Mouse (Mus musculus) heart, postnatal 0 days (tissue): Measurements from ENCODE around the gene Ptprb. TPM values are rescaled to one million over a fixed set of nuclear protein-coding genes. Genes with fewer than 3 reads are reported as not detected.

Source experiments
- ATAC-seq: fragments of 200-750 bp; cut with Nextera tagmentation; 2 replicates; pipeline ENCODE4 v1.8.0; 2017; ENCODE audit warnings: low read depth, moderate number of reproducible peaks, moderate library complexity; ENCODE audit not compliant: insufficient read depth
- DNase-seq: peaks from one replicate; pipeline ENCODE4 v3.0.0-alpha.2; 2016; ENCODE audit warnings: low spot score
- H3K27ac ChIP-seq: fragments of 300-500 bp; sonication (generic); 2 replicates; pipeline ENCODE4 v1.5.1; 2014; ENCODE audit warnings: low read depth, mild to moderate bottlenecking
- H3K27me3 ChIP-seq: fragments of 300-500 bp; sonication (generic); 2 replicates; pipeline ENCODE4 v1.6.1; 2014; ENCODE audit warnings: low read length, mixed read lengths; ENCODE audit not compliant: control insufficient read depth, insufficient read depth
- H3K36me3 ChIP-seq: fragments of 300-500 bp; sonication (generic); replicated peaks from 2 replicates; pipeline ENCODE4 v1.6.1; 2014; ENCODE audit warnings: low read length, mixed read lengths; ENCODE audit not compliant: control insufficient read depth, insufficient read depth
- H3K4me1 ChIP-seq: fragments of 300-500 bp; sonication (generic); 2 replicates; pipeline ENCODE4 v1.6.1; 2014; ENCODE audit warnings: antibody characterized with exemption; ENCODE audit not compliant: control insufficient read depth, insufficient read depth
- H3K4me2 ChIP-seq: fragments of 300-500 bp; sonication (generic); 2 replicates; pipeline ENCODE4 v1.6.1; 2014; ENCODE audit warnings: low read depth, mild to moderate bottlenecking, low read length, moderate library complexity
- H3K4me3 ChIP-seq: fragments of 300-500 bp; sonication (generic); 2 replicates; pipeline ENCODE4 v1.5.1; 2014; ENCODE audit warnings: low read depth, low read length
- H3K9ac ChIP-seq: fragments of 300-500 bp; sonication (generic); replicated peaks from 2 replicates; pipeline ENCODE4 v1.6.1; 2014; ENCODE audit warnings: low read depth, low read length, mixed read lengths
- H3K9me3 ChIP-seq: fragments of 300-500 bp; sonication (generic); replicated peaks from 2 replicates; pipeline ENCODE4 v1.6.1; 2016; ENCODE audit warnings: low read length; ENCODE audit not compliant: control insufficient read depth
- CTCF ChIP-seq: IDR thresholded peaks from 2 replicates; pipeline ENCODE4 v1.5.1; 2016; ENCODE audit warnings: antibody characterized with exemption, control low read depth, low read depth
- EP300 ChIP-seq: IDR thresholded peaks from 2 replicates; pipeline ENCODE4 v1.6.1; 2016; ENCODE audit warnings: antibody characterized with exemption, low read depth
- WGBS: fragments of 180-500 bp; shearing (Covaris S2); extraction: QIAGEN DNeasy Blood & Tissue Kit; methylation state at CpG from one replicate; pipeline ENCODE4 v1.1.7; 2014; 5-methylcytosine and 5-hydroxymethylcytosine counted together
- polyA plus RNA-seq: library from polyadenylated mRNA; unstranded; fragments of >200 nt; fragmentation: Nextera tagmentation; extraction: Ambion mirVana; gene quantifications from 2 replicates; pipeline ENCODE4 v1.2.1, GENCODE M21; 2015
- total RNA-seq: library from RNA; depleted of rRNA; stranded (reverse); fragments of >200 nt; gene quantifications from 2 replicates; pipeline ENCODE4 v1.2.3, GENCODE M21; 2014; ENCODE audit warnings: low replicate concordance

Ptprb gene
- total and polyA plus RNA-seq, 2 experiments from 2014 or later = 6.9 to 22.3 TPM

DNA sequence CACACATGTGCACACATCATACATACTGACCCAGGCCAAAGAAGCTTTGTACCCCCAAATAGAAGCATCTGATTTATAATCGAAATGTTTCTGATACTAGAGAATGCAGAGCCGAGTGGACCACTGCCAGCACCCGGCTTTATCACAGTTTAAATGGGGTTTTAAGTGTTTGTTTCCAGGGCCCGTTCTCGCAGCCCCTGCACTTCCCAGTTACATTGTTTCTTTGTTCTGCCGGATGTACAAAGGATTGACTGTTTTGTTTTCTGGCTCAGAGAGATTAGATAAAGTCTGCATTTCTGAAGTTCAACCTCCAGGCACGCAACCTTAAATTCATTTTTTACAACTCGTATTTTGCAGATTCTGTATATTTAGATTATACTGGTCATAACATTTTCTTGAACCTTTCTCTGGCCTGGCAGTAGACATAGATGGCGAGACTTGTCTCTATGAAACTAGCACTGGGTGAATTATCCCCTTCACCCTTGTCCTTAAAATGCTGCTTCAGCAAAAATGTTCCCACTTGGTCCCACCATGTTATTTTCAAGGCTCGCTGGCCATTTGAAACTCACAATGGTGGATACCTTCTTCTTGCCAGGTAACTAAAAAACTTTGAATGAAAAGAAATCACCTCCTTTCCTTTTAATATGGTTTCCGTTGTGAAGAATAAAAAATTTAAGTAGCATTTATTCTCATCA, 35.3 kb downstream of the Ptprb start:
- no peaks in the 10 kb centered on the region for H3K9me3 ChIP-seq
- H3K4me2 ChIP-seq = peak overlapping the region; percentile 7; the same call in 1 of the 2 replicates
- H3K4me1 ChIP-seq = peaks cover 4% of the 10 kb centered on the region; the same call in 1 of the 2 replicates
- WGBS = 27% methylated on average over 11 of the region's 11 CpGs
- no peak for TF ChIP-seq CTCF
- no peak for TF ChIP-seq EP300
- peak overlapping the region; percentile 58; the same call in 1 of the 2 replicates for H3K27ac ChIP-seq
- ATAC-seq (no peak), DNase-seq (no peak)
- H3K27me3 ChIP-seq = no peaks in the 10 kb centered on the region
- no peak overlapping the region for H3K9ac ChIP-seq
- no peak overlapping the region for H3K4me3 ChIP-seq
- H3K36me3 ChIP-seq = no peaks in the 10 kb centered on the region

DNA sequence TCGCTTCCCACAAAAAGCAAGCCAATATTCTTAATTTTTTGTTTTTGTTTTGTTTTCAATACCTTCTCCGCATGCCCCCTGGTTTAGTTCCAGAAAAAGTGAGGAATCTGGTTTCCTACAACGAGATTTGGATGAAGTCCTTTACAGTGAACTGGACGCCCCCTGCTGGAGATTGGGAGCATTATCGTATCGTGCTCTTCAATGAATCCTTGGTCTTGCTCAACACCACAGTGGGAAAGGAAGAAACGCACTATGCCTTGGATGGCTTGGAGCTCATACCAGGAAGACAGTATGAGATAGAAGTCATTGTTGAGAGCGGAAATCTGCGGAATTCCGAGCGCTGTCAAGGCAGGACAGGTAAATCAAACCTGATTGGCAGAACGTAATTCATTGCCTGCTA, 43.9 kb downstream of the Ptprb start:
- 17% methylated on average over 12 of the region's 12 CpGs for WGBS
- 0 out of 2 replicates have a peak, but pooled peaks cover 7% of the 10 kb centered on the region for H3K36me3 ChIP-seq
- H3K4me2 ChIP-seq = no peak overlapping the region
- no peak overlapping the region for H3K9ac ChIP-seq
- no peaks in the 10 kb centered on the region for H3K9me3 ChIP-seq
- peak; percentile 55 for ATAC-seq
- no peaks in the 10 kb centered on the region for H3K4me1 ChIP-seq
- H3K27me3 ChIP-seq = 0 out of 2 replicates have a peak, but pooled peaks cover 4% of the 10 kb centered on the region
- DNase-seq = peak; percentile 77
- TF ChIP-seq CTCF (peak; percentile 90), EP300 (no peak)
- H3K4me3 ChIP-seq = no peak overlapping the region
- H3K27ac ChIP-seq = no peak overlapping the region

DNA sequence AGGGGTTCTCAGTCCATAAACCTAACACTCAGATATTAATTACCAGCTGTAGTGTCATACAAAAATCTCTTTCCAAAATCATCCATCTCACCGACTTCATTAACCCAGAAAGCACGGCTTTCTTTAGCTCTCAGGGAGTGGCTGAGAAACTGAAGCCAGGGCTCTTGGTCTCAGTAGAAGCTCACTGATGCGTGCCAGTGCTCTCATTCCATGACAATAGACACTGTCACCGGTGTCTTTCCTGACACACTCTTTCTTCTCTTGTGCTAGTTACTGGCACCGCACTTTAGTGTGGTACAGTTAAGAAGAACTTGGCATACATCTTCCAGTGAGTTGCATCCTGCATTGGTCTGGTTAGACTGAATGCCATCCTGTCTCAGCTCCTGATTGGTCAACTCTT, 53.8 kb downstream of the Ptprb start:
- 71% methylated on average over 5 of the region's 5 CpGs for WGBS
- no peaks in the 10 kb centered on the region; the same call in 1 of the 2 replicates for H3K4me1 ChIP-seq

DNA sequence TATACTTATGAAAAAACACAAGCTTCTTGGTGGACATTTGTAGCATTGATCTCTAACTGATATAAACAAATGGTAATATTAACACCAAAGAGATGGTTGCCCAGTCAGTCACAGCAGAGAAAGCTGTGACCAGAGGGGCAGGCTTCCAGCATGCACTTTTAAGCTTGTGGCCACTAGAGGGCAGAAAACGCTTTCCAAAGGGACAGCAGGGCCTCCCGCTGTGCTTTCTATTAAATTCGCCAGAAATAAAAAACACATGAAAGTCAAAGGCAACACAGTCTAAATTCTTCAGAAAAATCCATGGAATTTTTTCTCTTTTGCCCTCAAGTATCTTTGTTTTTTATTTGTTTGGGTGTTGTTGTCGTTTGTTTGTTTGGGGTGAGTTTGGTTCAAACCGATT, 55.1 kb downstream of the Ptprb start:
- no peak overlapping the region for H3K27ac ChIP-seq
- TF ChIP-seq EP300 (no peak), CTCF (peak; percentile 92)
- peak overlapping the region; percentile 58 for H3K4me2 ChIP-seq
- no peak overlapping the region for H3K9ac ChIP-seq
- 0 out of 2 replicates have a peak, but pooled peaks cover 3% of the 10 kb centered on the region for H3K36me3 ChIP-seq
- peak overlapping the region; percentile 31 for H3K4me3 ChIP-seq
- no peaks in the 10 kb centered on the region for H3K27me3 ChIP-seq
- DNase-seq = peak; percentile 78
- peak; percentile 70; the same call in 1 of the 2 replicates for ATAC-seq
- H3K9me3 ChIP-seq = no peaks in the 10 kb centered on the region
- H3K4me1 ChIP-seq = no peaks in the 10 kb centered on the region; the same call in 1 of the 2 replicates
- 15% methylated on average over 5 of the region's 5 CpGs for WGBS

More for the DNA sequence above, 53.8 kb downstream of the Ptprb start:
- Histone ChIP-seq H3K4me2 (no peak overlapping the region), H3K4me3 (no peak overlapping the region), H3K9me3 (no peaks in the 10 kb centered on the region), H3K27ac (no peak overlapping the region), H3K36me3 (0 out of 2 replicates have a peak, but pooled peaks cover 3% of the 10 kb centered on the region), H3K27me3 (no peaks in the 10 kb centered on the region), H3K9ac (no peak overlapping the region)
- ATAC-seq (no peak), DNase-seq (no peak)
- TF ChIP-seq CTCF (no peak), EP300 (no peak)

DNA sequence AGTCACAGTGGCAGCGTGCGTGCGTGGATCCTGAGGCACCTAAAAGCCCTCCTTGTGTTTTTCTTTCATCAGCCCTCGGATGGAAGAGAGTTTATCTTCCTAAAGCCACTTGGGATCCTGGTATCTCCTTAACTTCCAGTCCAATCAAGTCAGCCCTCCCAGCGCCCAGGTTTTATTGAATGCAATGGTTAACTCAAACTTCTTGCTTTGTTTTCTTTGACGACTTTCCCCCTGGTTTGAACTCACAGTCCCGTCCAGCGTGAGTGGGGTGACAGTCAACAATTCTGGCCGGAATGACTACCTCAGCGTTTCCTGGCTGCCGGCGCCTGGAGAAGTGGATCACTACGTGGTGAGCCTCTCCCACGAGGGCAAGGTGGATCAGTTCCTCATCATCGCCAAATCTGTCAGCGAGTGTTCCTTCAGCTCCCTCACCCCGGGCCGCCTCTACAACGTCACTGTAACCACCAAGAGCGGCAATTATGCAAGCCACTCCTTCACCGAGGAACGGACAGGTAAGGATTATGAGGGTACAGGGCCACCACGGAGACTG, 55.7 kb downstream of the Ptprb start:
- 24% methylated on average over 23 of the region's 23 CpGs for WGBS
- DNase-seq (no peak), ATAC-seq (no peak)
- Histone ChIP-seq H3K36me3 (0 out of 2 replicates have a peak, but pooled peaks cover 3% of the 10 kb centered on the region), H3K9ac (no peak overlapping the region), H3K27me3 (no peaks in the 10 kb centered on the region), H3K4me3 (peak overlapping the region; percentile 31), H3K4me2 (peak overlapping the region; percentile 58), H3K27ac (no peak overlapping the region), H3K9me3 (no peaks in the 10 kb centered on the region), H3K4me1 (no peaks in the 10 kb centered on the region; the same call in 1 of the 2 replicates)
- no peak for TF ChIP-seq CTCF
- no peak for TF ChIP-seq EP300

DNA sequence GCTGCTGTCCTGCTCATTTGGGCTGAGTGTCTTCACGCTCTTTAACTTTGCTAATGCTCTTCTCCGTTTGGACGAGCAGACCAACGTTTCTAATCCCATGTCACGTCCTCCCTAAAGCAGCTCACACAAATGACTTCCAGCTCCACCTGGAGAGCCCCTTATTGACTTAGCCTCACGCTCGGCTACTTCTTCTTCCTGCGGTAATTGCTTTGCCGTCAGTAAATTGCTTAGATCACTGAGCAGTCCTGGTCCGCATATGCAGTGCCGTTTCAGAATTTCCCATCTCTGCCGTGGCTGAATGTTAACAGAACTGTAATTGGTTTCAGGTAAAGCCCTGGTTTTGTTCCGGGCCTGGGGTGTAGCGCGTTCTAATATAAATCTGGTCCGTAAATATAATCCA, 58.3 kb downstream of the Ptprb start:
- no peak overlapping the region for H3K27ac ChIP-seq
- no peaks in the 10 kb centered on the region; the same call in 1 of the 2 replicates for H3K4me1 ChIP-seq
- no peaks in the 10 kb centered on the region for H3K36me3 ChIP-seq
- no peaks in the 10 kb centered on the region for H3K9me3 ChIP-seq
- no peak overlapping the region for H3K9ac ChIP-seq
- DNase-seq (no peak), ATAC-seq (no peak)
- no peak overlapping the region for H3K4me3 ChIP-seq
- WGBS = 86% methylated on average over 16 of the region's 16 CpGs
- TF ChIP-seq CTCF (no peak), EP300 (no peak)
- H3K27me3 ChIP-seq = no peaks in the 10 kb centered on the region
- no peak overlapping the region for H3K4me2 ChIP-seq
